Mouse (Mus musculus) lung, postnatal 14 days (tissue): ENCODE measurements around the gene Cd83.

Experiments
- DNase-seq: peaks from one replicate; pipeline ENCODE4 v3.0.0; 2021

Gene Cd83

GRCm38 (mm10) chr13:43807272-43807675 is 22.7 kb downstream of the Cd83 start:
- DNase-seq: peak; percentile 57

DNA sequence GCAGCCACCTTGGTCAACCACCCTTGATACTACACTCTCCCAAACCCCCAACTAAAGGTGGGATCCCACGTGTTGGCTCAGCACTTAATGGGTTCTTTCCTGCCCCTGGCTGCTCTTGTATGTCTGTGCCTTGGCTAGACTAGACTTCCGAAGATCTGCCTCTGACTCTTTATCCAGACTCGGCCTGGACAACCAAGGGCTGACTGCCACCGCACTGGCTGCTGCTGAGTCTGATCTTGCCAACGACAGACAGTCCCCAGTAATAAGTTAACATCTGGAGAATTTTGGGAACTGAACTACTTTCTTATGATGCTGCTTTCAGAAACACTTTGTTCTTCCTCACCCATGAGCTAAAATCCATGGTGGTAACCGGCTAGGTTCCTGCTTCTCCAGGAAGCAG is 26.0 kb downstream of the Cd83 start:
- no peak for DNase-seq

DNA sequence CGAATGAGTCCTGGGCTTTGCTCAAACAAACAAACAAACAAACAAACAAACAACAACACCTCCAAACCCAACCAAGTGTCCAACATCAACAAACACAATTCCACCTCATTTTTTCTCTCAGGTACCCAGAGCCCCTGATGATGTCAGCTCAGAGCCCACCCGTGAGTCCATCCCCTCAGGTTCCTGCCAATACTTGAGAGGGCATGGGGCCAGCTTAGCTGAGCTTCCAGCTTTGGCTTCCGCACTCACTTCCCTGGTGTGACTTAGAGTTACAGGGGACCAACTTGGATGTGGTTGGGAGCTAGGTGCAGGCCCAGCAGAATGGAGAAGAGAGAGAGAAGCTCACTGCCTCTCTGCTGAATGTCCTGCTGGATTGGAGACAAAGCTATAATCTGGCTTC is 27.3 kb downstream of the Cd83 start:
- DNase-seq: no peak

GRCm38 (mm10) chr13:43813431-43813830 is 28.9 kb downstream of the Cd83 start:
- no peak for DNase-seq

DNA sequence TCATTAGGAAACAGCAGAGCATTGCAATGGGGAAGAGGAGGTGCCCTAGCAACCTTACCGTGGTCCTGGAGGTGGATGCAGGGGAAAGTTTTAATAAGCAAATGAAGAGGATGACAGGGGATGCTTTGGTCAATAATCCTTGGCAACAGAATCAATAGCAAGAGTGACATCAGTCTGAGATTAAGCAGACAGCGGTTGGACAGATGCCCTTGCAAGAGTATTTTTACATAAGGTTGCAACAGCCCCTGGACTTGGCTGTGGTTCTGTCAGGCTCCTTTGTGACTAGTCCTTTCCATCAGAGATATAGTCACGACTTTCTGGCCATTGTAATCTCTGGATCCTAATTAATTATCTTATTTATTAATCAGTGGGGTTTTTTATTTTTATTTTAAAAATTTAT is 32.9 kb downstream of the Cd83 start:
- DNase-seq: no peak

DNA sequence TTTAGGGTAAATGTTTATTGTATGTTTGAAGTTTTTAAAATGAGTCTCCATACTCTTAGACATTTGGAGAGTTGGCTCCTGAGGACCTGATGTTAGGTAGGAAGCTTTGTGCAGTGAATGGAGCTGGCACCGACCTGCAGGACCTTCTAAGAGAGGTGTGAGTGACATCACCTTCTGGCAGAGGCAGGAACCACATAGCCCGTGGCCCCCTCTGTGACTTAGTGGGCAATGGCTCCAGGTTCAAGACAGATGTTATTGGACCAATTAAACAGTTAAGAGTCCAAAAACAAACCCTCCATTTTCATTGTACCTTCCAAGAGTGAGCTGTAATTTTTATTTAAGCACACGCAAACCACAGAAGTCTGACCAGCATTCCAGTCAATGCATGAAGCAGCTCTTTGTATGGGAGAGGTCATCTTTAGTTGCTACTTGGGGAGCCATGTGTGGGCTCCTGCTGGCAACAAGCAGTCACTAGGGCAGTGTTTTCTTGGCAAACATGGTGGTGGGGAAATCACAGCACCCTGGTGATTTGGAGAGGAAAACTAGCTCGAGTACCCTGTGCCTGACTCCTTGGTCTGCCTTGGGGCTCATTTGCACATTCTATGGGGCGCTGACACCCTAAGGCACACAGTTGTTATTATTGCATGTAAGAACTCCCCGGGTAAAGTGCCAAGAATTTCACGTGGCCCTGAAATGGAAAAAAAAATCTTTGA is 33.9 kb downstream of the Cd83 start:
- no peak for DNase-seq

DNA sequence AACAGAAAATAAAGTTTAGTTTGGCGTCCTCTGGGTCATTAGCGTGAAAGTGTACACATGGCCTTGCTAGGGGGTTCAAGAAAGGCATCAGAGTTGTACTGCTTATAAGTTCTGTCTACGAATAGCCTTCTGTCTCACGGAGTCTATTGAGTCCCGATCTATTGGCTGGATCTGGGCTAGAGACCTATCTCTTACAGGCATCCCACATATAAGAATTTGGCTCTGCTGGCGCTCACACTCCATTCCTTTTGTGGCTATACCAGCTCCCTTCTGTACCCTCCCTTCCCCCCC is 34.4 kb downstream of the Cd83 start:
- DNase-seq: no peak

DNA sequence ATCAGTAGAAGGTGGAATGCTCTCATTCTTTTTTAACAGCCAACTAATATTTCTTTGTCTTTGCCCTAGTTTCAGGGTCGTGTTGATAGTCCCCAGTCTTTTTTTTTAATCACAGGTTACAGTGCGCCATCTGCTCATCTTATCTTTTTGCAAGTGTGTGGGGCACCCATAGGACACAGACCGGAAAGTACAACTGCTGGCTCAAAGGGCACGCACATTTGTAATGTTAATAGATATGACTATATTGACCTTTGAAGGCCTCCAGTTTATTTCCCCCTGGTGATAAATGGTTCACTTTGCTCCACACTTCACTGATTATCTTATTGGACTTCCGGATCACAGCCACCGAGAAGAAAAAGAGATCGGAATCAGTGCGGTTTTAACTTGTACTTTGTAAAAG is 35.5 kb downstream of the Cd83 start:
- no peak for DNase-seq

- DNase-seq: no peak
Observed at GRCm38 (mm10) chr13:43822306-43822705, 37.7 kb downstream of the Cd83 start.

DNA sequence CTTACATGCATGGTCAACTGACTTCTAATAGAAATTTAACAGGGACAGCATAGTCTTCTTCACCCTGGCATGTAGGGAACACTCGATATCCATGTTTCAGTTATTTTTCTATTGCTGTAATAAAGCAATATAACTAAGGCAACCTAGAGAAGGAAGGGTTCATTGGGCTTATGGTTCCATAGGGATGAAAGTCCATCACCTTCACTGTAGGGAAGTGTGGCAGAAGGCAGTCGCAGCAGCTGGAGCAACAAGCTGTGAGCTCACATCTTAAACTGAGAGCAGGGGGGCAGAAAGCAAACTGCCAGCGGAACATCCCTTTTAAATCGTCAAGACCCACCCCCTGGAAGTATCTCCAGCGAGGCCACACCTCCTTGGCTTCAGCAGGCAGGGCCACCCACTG is 44.1 kb downstream of the Cd83 start:
- DNase-seq: no peak

DNA sequence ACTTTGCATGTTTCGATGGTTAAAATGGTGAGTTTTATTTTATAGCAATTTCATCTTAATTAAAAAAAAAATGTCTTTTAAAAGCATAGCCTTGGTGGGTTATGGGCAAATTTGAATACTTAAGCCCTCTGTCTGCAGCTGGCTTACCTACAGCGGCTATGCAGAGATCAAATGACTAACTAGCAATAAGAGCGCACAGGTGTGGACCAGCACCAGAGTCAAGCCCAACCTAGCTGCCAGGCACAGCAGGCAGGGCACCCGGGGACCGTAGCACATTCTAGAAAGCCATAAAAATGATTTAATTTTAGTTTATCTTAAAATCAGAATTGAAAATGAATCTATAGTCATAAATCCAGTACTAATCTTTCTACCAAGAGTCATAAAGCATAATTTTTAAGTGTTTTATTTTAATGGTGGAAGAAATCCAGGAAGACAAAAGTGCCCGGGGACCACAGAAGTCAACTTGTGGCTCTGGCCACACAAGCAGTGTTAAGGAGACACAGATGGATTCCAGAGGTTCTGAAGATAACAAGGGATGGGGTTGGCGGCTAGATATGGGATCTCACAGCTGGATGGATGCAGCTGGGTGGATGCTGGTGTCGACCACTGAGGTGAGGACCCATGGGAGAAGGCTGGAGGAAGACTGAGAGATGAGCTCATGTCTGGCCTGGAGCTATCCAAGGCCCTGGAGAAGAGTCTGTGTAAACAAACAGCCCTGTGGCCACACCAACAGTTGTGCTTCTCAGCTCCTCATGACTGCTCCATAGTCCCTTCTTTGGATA is 46.5 kb downstream of the Cd83 start:
- no peak for DNase-seq

DNA sequence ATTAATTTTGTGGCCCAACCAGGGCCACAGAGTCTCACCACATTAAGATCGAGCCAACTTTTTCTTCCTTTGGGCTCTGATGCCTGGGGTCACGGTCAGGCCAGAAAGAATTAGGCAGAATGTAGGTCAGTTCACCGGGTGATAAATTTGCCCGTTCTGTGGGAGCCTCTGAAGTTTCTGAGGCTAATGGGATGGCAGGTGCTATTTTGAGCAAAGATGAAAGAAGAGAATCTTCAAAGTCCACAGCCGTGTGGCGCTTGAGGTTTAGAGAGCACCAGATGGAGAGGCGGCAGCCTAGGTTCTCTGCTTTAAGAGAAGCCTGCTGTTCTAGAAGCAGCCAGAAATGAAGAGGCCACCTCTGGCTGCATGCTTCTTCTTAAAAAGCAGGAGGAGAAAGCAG is 48.2 kb downstream of the Cd83 start:
- DNase-seq: no peak

- DNase-seq: no peak
Observed at GRCm38 (mm10) chr13:43836376-43836775, 51.8 kb downstream of the Cd83 start.

DNA sequence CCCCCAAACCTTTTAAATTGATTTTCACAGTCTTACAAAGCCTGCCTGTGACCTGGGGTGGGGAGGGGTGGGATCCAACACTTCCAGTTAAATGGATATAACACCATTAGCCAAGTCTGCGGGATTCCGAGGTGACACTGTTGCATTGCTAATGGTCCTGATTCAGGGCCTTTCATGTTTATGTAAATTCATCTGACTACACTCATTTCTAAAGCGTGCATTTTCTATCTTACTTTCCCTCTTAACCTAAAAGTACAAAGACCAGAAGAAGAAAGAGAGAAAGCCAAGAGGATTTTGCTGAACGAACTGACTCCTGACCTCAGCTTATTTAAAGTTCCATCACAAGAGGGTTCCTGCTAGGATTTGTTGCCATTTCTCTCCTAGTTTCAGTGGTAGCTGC is 53.2 kb downstream of the Cd83 start:
- DNase-seq: no peak

DNA sequence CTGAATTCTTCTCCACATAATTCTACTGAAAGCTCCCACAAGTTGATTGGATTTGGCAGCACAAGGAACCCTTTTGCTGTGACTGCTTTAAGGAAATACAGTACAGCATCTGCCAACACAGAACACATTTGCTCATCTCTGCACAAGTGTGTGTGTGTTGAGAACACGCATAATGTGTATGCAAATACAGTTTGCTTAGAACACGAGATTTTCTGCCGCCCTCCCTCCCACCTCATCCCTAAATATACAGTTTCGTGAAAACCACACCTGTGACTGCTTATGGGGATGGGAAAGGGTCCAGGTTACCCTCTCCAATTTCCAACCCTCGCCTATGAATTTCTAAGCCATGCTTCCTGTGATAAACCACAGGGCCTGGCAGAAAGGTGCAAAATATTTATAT is 60.6 kb downstream of the Cd83 start:
- no peak for DNase-seq

DNA sequence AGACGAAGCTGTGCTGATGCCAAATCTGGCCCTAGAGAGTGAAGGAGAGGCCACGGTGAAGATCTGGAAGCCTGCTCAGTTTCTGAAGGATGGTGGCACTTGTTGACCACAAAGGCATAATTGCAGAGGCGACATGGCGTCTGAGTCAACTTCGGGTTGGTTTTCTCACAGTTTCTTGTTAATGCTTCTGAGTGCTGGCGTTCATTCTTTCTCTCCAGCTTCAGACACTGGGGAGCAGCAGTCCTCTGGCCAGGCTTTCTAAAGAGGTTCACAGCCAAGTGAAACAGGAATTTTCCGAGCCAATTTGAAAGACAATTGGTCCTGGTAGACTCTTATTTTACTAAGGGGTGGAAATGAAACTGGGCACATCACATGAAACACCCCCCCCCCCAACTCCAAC is 62.6 kb downstream of the Cd83 start:
- DNase-seq: no peak

- DNase-seq: no peak
Observed at GRCm38 (mm10) chr13:43849816-43850215, 65.2 kb downstream of the Cd83 start.

DNA sequence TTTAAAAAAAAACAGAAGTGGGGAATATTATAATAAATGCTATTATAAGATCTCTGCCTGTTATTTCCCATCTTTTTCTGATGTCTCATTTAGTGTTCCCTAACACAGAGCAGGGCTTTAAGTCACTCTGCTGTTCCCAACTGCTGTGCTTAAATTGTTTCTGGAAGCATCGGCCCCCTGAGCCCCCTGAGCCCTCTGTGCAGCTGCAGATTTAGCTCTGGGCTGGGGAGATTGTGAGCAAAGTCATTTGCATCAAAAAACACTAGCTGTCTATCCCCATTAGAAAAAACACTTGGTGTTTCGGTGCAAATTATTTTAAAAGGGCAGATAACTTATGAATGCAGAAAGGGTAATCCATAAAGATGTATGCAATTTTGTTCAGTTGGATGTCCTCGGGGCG is 66.5 kb downstream of the Cd83 start:
- no peak for DNase-seq
